Mouse (Mus musculus): ENCODE measurements around the gene Atp5g1. TPM values are rescaled to one million over a fixed set of nuclear protein-coding genes. Genes with fewer than 3 reads are reported as not detected.

The Atp5g1 gene
- polyA plus RNA-seq, 1 experiment from 2014 or later = 1,086 TPM

DNA sequence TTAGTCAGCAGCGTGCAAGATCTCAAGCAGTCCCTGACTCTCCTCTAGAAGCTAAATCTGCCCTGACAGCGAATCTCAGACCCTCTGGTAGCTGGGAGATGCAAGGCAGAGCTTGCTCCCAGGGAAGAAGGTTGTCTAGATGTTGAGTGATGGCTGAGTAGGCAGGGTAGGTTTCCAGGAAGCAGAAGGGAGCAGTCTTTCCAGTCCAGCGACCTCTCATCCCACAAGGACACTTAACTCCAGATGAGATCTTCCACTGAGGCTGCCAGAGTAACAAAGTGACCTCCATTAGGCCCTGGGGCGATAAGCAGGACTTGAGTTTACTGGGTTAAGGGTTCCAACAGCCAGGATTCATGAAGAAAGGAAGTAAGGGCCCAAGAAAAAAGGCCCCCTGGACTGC is 54.8 kb downstream of the Atp5g1 start:
- H3K4me1 ChIP-seq (replicated peaks; ENCODE audit: control insufficient read depth, insufficient read depth, low read length) = peaks cover 4% of the 10 kb centered on the region
- DNase-seq (ENCODE audit: low spot score) = no peak
- no peak for ATAC-seq (replicated peaks; ENCODE audit: low FRiP score, low TSS enrichment, low read depth)
- no peaks in the 10 kb centered on the region for H3K27me3 ChIP-seq (replicated peaks; ENCODE audit: control insufficient read depth, insufficient read depth, low read length)
- WGBS = 36% methylated on average over 4 of the region's 4 CpGs
- H3K4me3 ChIP-seq (ENCODE audit: low read depth, low read length) = no peak overlapping the region
- H3K9me3 ChIP-seq (ENCODE audit: control insufficient read depth, low read length) = no peaks in the 10 kb centered on the region
- H3K9ac ChIP-seq (ENCODE audit: low read length) = no peak overlapping the region
- no peak overlapping the region for H3K27ac ChIP-seq (ENCODE audit: low read depth)
- no peak overlapping the region for H3K4me2 ChIP-seq (ENCODE audit: low read length)
- no peaks in the 10 kb centered on the region for H3K36me3 ChIP-seq (ENCODE audit: control insufficient read depth, insufficient read depth, low read length)

Other genes with a start within 250 kb of the Atp5g1 start
- 17.2 and 19.1 TPM in 2 replicates for gene Gngt2, start 238.5 kb downstream of the Atp5g1 start, polyA plus RNA-seq (2014; fragmentation: Nextera tagmentation; extraction: Ambion mirVana)
- 4.8 TPM in 2 replicates for gene Abi3, start 233.2 kb downstream of the Atp5g1 start, polyA plus RNA-seq (2014; fragmentation: Nextera tagmentation; extraction: Ambion mirVana)
- gene B4galnt2, start 160.8 kb downstream of the Atp5g1 start, polyA plus RNA-seq (2014; fragmentation: Nextera tagmentation; extraction: Ambion mirVana) = 26.6 and 30.9 TPM in 2 replicates
- 35.7 and 38.6 TPM in 2 replicates for gene Igf2bp1, start 69.7 kb downstream of the Atp5g1 start, polyA plus RNA-seq (2014; fragmentation: Nextera tagmentation; extraction: Ambion mirVana)
- 2.2 TPM in 1 of 2 replicates, not detected in the other for gene Gip, start 51.1 kb downstream of the Atp5g1 start, polyA plus RNA-seq (2014; fragmentation: Nextera tagmentation; extraction: Ambion mirVana)
- gene Snf8, start 40.8 kb downstream of the Atp5g1 start, polyA plus RNA-seq (2014; fragmentation: Nextera tagmentation; extraction: Ambion mirVana) = 37.1 and 39.3 TPM in 2 replicates
- gene Ube2z, start 10.3 kb downstream of the Atp5g1 start, polyA plus RNA-seq (2014; fragmentation: Nextera tagmentation; extraction: Ambion mirVana) = 33.5 and 33.9 TPM in 2 replicates
- 0.11 TPM in 1 of 2 replicates, not detected in the other for gene Calcoco2, start 36.3 kb upstream of the Atp5g1 start, polyA plus RNA-seq (2014; fragmentation: Nextera tagmentation; extraction: Ambion mirVana)
- gene Ttll6, start 58.1 kb upstream of the Atp5g1 start, polyA plus RNA-seq (2014; fragmentation: Nextera tagmentation; extraction: Ambion mirVana) = 0.15 and 0.22 TPM in 2 replicates
- gene Hoxb13, start 118.6 kb upstream of the Atp5g1 start, polyA plus RNA-seq (2014; fragmentation: Nextera tagmentation; extraction: Ambion mirVana) = not detected in 2 replicates
- 1.0 and 1.1 TPM in 2 replicates for gene Hoxb9, start 195.8 kb upstream of the Atp5g1 start, polyA plus RNA-seq (2014; fragmentation: Nextera tagmentation; extraction: Ambion mirVana)
- 1.5 and 1.7 TPM in 2 replicates for gene Hoxb8, start 206.2 kb upstream of the Atp5g1 start, polyA plus RNA-seq (2014; fragmentation: Nextera tagmentation; extraction: Ambion mirVana)
- gene Hoxb7, start 211.0 kb upstream of the Atp5g1 start, polyA plus RNA-seq (2014; fragmentation: Nextera tagmentation; extraction: Ambion mirVana) = 11.7 and 13.2 TPM in 2 replicates
- gene Hoxb6, start 216.8 kb upstream of the Atp5g1 start, polyA plus RNA-seq (2014; fragmentation: Nextera tagmentation; extraction: Ambion mirVana) = 18.1 and 24.1 TPM in 2 replicates
- 49.6 and 51.6 TPM in 2 replicates for gene Hoxb5, start 227.7 kb upstream of the Atp5g1 start, polyA plus RNA-seq (2014; fragmentation: Nextera tagmentation; extraction: Ambion mirVana)
- gene Hoxb4, start 242.6 kb upstream of the Atp5g1 start, polyA plus RNA-seq (2014; fragmentation: Nextera tagmentation; extraction: Ambion mirVana) = 3.5 and 3.8 TPM in 2 replicates
- 3.7 and 4.9 TPM in 2 replicates for gene Hoxb3, start 247.7 kb upstream of the Atp5g1 start, polyA plus RNA-seq (2014; fragmentation: Nextera tagmentation; extraction: Ambion mirVana)